Mouse (Mus musculus): ENCODE data around the gene Ntn3.

DNA sequence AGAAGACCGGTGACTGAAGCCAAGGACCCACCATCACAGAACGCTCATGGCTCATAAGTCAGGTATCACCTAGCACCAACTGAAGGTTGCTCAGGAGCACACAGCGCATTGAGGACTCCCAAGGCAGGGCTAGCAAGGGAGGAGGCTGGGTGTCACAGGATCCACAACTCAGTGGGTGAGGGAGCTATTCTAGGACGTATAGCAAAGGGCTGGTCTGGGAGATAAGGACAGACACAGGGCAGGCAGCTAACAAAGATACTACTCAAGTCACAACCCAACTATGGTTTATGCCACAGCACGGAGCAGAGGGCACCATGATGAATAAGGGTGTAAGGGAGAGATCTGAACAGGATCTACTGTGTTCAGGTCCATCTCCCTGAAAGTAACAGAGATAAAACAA is 16.5 kb upstream of the Ntn3 start:
- TF ChIP-seq CTCF (IDR thresholded peaks at IDR 0.05; ENCODE audit: low read depth), result no peak
- peak; percentile 86 for TF ChIP-seq EP300 (IDR thresholded peaks at IDR 0.05; ENCODE audit: low read depth)

Measured in liver, postnatal 0 days (tissue).